Mouse (Mus musculus): ENCODE measurements around the gene Peli2.

The Peli2 gene

DNA sequence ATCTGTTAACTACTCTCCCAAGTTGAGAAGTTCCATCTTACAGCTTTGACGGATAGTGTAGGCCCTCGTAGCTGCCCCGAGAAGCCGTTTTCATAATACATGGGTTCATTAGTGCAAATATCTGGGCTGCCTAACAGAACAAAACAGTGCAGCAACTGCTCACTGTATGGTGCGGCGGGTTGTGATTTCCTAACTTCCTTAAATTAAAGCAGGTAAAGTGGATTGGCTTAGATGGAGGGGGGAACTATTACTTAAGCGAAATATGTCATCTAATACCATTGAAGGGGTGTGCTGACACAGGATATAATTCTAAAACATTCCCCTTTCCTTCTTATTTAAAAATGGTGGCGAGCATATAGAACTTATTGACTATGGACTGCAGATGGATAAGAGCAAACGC is 101.4 kb downstream of the Peli2 start:
- DNase-seq (ENCODE audit: low read depth, low spot score) = no peak

GRCm38 (mm10) chr14:48222684-48223083 is 102.1 kb downstream of the Peli2 start:
- DNase-seq (ENCODE audit: low read depth, low spot score) = no peak

DNA sequence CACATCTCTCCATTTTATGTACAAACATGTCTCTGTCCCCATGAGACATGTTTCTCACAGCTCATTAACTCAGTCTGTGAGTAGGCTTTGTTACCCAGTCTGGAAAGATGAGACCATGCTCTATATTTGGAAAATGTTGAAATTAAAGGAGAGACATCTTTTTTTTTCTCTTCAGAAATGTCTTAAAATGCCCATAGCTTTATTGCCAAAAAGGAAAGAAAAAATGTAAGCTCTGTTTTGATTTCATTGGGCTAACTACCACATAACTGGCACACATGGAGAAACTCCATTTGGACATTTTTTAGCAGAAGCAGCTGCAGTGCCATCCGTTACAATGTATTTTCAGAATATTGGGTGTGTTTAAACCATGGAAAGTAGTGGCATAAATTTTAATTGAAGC is 103.6 kb downstream of the Peli2 start:
- peak; percentile 11 for DNase-seq (ENCODE audit: low read depth, low spot score)

DNA sequence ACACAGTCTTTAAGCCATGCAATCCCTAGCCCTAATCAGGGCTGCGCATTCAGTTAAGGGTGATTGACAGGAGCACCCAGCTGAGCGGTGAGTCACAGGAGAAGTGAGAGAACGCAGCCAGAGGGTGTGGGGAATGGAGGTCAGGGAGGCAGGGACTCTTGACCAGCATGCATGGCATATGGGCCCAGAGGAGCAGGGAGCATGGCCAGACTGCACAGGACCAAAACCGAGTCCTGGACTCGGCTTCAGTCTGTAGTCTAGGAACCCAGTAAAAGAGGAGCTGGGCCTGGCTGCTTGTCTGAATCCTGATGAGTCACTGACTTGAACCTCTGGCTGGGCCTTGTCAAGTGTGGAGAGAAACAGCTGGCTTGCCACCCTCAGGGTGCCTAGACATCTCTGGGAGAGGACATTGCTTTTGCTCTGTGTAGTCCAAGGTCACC is 104.3 kb downstream of the Peli2 start:
- peak; percentile 85 for DNase-seq (ENCODE audit: low read depth, low spot score)

- no peak for DNase-seq (ENCODE audit: low read depth, low spot score)
Measured at GRCm38 (mm10) chr14:48225810-48226446, 105.3 kb downstream of the Peli2 start.

- no peak for DNase-seq (ENCODE audit: low read depth, low spot score)
Measured at GRCm38 (mm10) chr14:48226759-48227158, 106.1 kb downstream of the Peli2 start.

- no peak for DNase-seq (ENCODE audit: low read depth, low spot score)
Measured at GRCm38 (mm10) chr14:48234785-48235519, 114.3 kb downstream of the Peli2 start.

DNA sequence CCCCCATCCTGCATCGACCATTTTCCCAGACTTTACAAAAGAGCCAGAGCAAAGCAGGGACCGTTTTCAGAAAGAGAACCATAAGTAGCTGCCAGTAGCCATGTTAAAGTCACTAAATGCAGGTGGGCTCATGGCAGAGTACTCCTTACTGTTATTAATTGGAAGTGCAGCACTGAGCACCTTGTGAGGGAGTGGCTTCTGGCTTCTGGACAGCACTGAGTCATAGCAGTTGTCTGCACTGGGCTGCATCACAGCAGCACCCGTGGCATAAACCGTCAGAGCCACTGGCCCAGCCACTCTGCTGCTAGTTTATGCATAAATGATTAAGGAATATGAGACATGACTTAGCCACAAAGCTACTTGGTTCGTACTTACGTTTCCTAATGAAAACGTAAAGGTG is 120.7 kb downstream of the Peli2 start:
- DNase-seq (ENCODE audit: low read depth, low spot score) = peak; percentile 49

DNA sequence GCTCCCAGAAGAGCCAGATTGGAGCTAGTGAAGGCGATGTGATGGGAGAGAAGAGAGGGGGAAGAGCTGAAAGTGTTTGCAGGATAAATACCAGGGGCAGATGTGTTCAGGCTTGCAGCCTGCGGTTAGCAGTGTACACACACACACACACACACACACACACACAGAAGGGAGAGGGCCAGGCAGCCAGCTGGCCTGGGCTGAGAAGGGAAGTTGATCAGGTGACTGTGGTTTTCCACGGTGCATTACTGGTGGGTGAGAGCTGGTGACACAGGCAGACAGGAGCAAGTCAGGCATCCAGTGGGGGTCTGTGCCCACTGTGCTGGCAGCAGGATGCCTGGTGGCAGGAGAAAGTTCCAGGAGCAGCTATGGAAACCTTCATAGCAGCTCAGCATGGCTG is 125.6 kb downstream of the Peli2 start:
- peak; percentile 72 for DNase-seq (ENCODE audit: low read depth, low spot score)

DNA sequence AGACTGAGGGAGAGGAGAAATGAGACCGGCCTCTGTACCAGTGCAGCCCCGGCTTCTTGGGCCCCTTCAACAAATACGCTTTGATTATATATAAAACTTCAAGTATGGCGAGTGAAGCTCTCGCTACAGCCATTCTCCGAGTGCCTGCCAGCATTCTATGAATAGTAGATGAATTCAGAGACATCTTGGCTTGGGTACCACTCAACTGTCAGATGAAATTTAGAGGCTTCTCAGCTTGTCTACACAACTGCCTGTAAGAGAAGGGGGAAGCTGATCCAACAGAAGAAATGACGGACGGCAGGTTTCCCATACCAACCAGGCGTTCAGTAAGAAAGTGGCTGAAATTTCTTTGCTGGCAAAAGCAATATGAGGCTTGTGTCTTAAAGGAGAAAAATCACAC is 126.3 kb downstream of the Peli2 start:
- no peak for DNase-seq (ENCODE audit: low read depth, low spot score)

- DNase-seq (ENCODE audit: low read depth, low spot score) = peak; percentile 72
Measured at GRCm38 (mm10) chr14:48249459-48249858, 128.8 kb downstream of the Peli2 start.

- DNase-seq (ENCODE audit: low read depth, low spot score) = peak; percentile 16
Measured at GRCm38 (mm10) chr14:48249909-48250308, 129.3 kb downstream of the Peli2 start.

GRCm38 (mm10) chr14:48251381-48251979 is 130.9 kb downstream of the Peli2 start:
- DNase-seq (ENCODE audit: low read depth, low spot score) = no peak

DNA sequence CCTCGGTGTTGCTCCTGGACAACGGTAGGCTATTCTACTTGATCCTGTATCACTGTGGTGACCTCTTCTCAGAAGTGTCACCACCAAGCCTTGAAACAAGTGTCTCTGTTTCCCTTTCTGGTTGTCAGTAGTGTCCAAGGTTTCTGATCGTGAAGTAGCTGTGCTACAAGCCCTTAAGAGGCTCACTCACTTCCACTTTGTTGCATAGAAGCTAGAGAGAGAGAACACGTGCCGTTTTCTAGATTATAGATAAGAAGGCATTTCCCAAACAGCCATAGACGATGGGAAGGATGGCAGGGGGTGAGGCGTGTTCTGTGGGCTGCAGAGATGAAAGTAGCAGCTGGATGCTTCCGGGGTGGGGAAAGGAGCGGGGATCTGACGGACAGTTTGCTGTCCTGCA is 132.6 kb downstream of the Peli2 start:
- no peak for DNase-seq (ENCODE audit: low read depth, low spot score)

DNA sequence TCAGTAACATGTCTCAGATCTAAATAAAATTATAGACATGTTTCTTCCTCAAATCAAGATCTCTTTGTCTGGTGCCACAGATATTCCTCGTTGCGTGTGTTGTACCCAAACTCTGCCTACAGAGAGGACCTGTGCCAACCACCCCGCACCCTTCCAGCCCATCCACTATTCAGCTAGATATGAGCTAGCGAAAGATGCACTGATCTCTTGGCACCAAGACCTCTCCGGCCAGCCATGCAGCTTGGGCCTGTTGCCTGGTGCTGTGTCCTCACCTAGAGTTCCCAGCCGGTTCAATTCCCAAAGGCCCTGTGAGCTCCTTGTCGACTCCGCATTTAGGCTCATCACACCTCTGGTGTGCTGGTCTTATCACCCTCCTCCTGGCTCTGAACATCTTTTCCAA is 134.1 kb downstream of the Peli2 start:
- DNase-seq (ENCODE audit: low read depth, low spot score) = no peak

DNA sequence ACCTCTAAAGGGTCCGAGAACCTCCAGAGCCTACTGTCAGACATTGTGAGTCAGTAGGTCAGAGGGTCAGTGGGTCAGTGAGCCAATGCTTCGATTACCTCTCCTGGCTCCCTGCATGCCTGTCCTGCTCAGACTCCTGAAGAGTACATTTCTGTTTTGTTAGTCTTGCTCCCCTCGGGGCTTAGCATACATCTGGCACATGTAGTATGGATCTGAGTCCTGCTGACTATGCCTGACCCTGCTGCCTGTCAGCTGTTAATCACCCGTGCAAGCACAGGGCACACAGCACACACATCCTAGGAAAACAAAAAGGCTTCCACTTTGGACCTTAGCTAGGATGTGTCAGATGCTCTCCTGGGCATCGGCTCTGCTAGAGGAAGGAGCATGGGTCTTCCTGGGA is 134.7 kb downstream of the Peli2 start:
- DNase-seq (ENCODE audit: low read depth, low spot score) = peak; percentile 43

DNA sequence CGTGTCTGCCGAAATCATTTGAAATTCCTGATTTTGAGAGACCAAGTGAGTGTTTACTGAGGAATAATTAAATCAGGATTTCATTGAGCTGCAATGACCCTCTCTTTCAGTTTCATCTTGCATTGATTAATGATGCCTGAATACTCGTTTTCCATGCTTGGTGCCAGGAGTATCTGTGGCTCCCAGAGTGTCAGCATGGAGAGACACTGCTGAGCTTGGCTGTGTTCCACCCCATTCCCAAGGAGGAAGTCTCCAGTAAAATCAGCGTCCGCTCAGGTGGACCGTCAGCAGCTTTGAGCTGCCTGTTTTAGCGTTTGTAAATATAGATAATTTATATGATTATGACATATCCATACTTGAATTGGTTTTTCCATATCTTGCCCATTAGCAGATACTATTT is 137.1 kb downstream of the Peli2 start:
- no peak for DNase-seq (ENCODE audit: low read depth, low spot score)

DNA sequence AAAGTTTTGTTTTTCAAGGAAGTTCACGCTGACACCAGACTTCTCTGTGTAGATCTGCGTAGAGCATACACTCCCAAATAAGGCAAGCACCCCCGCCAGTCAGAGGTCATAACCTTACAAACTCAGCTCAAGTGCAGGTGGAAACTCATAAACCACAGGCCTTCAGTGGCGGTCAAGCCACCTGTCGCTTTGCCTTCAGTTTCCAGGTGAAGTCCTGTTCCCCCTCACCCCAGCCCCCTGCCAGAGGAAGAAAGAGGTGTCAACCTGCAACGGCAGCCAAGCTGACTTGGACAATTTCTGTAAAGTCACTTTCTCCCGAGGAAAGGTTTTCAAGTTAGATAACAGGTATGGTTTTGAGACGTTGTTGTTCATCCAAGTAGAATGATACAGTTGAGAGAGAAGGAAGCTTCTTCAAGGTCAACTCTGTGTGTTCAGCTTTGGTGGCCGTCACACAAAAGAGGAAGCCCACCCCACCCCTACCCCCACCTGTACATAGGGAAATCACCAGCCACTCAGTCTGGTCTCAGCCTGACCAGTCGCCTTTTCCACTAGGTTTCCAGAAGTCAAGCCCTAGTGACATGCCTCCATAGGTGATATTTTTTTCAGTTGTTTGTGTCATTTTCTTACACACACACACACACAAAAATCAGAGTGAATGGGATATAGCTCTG is 138.2 kb downstream of the Peli2 start:
- no peak for DNase-seq (ENCODE audit: low read depth, low spot score)

- no peak for DNase-seq (ENCODE audit: low read depth, low spot score)
Measured at GRCm38 (mm10) chr14:48263146-48263545, 142.5 kb downstream of the Peli2 start.

DNA sequence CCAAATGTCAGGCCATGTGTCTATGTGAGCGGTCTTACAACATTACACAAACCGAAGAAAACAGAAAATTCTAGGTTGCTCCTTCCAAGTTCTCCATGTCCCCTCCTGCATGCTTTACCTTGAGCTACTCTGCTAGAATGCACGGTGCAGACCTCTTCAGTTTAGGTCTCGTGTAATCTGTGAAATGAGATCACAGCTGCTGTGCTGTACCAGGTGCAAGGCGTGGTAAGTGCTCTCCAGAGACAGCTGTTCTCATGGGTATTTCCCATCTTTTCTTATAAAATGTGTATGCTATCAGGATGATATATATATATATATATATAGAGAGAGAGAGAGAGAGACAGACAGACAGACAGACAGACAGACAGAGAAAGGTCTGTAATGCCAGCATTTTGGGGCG is 146.1 kb downstream of the Peli2 start:
- DNase-seq (ENCODE audit: low read depth, low spot score) = no peak

DNA sequence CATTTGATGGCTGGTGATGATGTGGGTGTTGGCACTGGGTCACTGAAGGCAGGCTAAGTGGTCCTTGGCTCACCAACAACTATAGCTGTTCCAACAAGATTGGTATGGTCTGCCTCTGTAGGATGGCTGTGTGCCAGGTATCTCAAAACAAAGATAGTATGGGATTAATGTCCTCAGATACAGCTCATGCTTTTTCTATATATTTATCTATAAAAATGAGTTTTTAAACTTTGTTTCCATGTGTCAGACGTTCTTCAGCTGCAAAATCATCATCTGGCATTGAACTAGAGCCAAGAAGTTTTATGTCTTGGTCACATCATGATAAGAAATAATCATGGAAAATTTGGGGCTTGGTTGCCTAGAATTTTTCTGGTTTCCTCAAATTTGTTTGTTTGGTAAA is 157.7 kb downstream of the Peli2 start:
- peak; percentile 68 for DNase-seq (ENCODE audit: low read depth, low spot score)

DNA sequence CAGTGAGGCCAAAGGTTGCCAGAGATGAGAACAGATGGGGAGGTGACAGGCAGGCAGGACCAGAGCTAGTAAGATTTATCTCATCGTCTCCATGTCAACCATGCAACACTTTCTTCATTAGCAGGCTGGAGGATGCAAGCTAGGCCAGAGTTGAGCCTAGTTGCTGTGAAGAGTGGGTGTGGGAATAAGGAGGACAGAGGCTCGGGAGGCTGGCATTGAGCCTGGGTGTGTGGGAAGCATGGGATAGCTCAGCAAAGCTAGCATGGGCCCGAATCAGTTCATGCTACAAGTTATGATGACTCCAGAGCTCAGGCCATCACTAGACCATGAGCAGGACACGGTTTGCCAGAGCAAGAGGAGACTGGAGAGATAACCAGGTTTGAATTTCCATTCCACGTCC is 166.3 kb downstream of the Peli2 start:
- DNase-seq (ENCODE audit: low read depth, low spot score) = peak; percentile 18
